Mouse (Mus musculus): ENCODE data around the gene Scand1.

Gene Scand1

DNA sequence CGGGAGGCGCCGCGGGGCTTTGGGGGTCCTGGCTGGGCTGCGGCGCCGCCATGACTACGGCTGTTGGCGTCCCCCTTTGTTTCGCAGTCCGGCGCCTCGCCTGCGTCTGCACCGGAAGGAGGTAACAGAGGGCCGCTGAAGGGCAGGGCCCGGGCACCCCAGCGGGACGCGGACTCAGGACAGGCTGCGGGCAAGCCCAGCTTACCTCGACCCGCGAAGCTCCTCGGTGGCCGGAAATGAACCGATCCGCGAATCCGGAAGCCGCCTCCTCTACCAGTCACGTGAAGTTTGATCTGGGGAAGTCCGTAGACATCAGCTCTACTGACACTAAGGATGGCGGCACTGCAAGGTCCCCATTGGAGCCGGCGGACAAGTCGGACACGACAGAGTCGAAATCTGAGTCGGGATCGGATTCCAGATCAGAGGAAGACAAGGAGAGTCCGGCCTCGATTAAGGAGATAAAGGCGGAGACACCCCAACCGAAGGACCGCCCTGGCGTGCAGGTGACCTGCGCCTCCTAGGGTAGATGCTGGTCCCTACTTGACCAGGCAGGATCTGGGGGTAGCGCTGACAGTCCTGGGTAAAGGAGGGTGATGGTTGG is at the start of gene Scand1, which contains the start of gene Cnbd2:
Gene Scand1, minus strand, starts transcription at position 408 of the 601 bp plus-strand sequence.
Gene Cnbd2, plus strand, starts transcription at position 3 of the 601 bp plus-strand sequence.
- DNase-seq (ENCODE audit: low spot score), result peak; percentile 65

DNA sequence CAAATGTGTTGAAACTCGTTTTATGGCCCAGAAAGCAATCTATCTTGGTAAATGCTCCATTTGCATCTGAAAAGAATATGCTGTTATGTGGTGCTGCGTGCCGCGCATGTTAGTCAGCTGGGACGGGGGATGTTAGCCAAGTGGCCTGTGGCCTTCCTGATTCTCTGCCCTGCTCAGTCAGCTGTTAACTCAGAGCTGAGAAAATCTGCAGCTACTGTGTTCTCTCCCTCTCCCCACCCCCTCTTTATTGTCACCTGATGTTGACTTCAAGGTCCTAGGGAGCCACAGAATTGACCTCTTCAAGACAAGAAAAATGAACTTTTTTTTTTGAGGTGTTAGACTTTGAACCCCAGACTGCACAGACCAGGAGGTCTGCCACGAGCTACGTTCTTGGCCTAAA is 43.5 kb upstream of the Scand1 start:
- no peak for DNase-seq (ENCODE audit: low spot score)

- DNase-seq (ENCODE audit: low spot score), result no peak
Observed at GRCm38 (mm10) chr2:156353265-156353692, 40.8 kb upstream of the Scand1 start.

DNA sequence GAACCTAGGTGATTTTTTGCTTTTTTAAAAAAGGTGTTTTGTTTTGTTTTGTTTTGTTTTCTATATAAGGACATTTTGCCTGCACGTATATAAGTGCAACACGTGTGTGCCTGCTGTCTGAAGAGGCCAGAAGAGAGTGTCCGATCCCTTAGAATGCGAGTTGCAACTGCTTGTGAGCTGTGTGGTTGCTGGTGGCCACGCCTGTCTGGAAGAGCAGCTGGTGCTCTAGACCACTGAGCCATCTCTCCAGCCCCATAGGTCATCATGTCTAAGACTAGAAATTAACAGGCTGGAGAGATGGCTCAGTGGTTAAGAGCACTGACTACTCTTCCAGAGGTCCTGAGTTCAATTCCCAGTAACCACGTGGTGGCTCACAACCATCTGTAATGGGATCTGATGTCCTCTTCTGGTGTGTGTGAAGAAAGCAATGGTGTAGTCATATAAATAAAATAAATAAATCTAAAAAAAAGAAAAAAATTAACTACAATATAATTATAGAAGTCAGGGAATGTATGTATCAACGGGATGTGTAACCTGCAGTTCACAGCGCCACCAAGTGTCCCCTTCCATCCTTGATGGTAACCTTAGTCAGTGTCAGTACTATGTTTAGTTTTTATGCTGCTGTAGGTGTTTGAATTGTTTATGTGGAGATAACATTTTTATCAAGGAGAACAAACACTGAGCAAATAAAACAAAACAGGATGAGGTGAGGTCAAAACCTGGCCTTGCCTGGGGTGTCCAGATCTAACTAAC is 40.1 kb upstream of the Scand1 start:
- no peak for DNase-seq (ENCODE audit: low spot score)

GRCm38 (mm10) chr2:156351243-156351642 is 38.7 kb upstream of the Scand1 start:
- DNase-seq (ENCODE audit: low spot score), result no peak

DNA sequence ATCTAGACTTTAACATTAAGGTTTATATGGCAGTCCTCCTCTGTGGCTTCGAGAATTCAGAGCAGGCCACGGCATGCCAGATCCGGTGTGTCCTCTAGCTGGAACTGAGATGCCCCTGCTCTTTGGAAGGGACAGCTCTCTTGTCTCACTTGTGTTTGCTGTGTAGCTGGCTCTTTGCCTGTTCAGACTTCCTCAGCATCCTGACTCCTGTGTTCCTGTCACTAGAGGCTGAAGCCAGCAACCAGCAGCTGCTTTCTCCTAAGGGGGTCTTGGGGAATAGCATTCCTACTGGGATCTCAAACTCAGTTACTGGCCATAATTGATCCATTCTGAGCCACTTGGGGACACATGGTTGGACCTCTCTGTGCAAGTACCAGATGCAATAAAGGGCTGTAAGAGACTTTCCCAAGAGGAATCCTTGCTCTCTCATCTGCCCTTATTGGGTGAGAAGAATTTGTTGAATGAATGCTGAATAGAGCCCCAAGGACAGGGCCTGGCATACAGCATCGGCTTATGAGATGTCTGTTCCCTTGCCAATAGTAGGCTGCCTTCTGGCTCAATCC is 36.9 kb upstream of the Scand1 start:
- no peak for DNase-seq (ENCODE audit: low spot score)

DNA sequence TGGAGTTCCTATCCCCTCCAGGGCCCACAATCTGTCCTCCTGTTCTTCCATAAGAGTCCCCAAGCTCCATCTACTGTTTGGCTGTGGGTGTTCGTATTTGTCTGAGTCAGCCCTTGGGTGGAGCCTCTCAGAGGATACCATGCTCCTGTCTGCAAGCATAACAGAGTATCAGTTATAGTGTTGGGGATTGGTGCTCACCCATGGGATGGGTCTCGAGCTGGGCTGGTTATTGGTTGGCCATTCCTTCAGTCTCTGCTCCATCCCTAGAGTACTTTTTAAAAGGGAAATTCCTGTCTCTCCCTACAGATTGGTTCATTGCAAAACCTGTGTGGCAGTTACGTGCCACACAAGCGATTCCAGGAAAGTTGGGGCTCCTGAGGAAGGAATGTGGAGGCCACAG is 36.3 kb upstream of the Scand1 start:
- no peak for DNase-seq (ENCODE audit: low spot score)

- peak; percentile 29 for DNase-seq (ENCODE audit: low spot score)
Observed at GRCm38 (mm10) chr2:156344775-156345532, 32.5 kb upstream of the Scand1 start.

- DNase-seq (ENCODE audit: low spot score), result no peak
Observed at GRCm38 (mm10) chr2:156340078-156340477, 27.6 kb upstream of the Scand1 start.

DNA sequence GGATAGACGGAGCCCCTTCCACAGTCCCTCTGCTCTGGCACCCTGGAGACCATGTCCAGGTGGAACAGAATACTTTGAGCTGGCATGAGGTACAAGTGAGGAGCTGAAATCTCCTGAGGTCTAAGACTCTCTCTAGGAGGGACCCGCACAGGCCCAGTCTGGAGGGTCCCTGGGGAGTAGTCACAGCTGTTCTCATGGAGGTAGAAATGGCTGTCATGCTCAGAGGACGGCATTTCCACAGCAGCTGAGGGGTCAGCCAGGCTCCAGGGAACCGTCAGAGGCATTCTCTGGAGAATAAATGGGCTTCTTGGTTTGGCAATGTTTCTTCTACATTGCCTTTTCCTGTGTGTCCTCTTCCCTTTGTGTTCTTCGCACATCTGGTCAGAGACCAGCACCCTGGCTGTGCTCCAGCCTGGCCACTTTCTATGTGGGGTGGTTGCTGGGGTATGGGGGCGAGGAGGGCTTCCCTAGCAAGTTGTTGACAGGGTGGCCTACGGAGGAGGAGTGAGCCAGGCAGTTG is 19.0 kb upstream of the Scand1 start:
- no peak for DNase-seq (ENCODE audit: low spot score)

DNA sequence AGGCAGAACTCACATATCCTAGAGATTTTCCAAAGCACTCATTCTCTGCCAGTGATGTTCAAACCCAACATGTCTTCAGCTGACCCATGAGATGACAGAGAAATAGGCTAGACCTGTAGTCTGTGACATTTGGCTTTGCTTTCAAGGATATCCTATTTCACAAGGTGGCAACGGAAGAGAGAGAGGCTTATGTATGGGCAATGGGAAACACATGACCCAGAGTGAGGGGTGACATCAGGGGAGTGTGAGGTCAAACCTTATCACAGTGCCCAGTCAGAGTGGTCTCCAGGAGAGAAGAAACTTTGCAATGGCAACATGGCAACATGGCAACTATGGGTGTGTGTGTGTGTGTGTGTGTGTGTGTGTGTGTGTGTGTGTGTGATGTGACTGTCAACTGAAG is 18.2 kb upstream of the Scand1 start:
- DNase-seq (ENCODE audit: low spot score), result no peak

- no peak for DNase-seq (ENCODE audit: low spot score)
Observed at GRCm38 (mm10) chr2:156324681-156325080, 12.2 kb upstream of the Scand1 start.

DNA sequence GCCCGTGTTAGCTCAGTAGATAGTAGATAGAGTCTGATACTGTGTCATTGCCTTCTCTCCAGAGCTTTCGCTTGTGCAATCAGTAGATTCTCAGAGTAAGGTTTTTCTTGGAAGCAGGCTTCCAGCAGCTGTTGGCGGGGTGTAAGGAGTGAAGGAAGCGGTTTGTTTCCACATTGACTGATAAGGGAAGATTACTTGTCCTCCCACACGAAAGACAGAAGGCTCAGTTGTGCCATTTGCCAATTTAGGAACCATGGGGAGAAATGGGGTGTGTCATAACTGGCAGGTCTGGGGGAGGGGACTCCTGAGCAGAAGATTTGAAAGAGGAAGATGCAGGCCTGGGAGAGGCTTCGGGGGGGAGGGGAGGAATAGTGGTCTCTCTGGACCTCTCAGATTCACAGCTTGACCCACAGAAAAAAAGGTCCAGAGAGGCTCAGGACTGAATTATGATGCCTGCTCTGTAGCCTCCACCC is 11.6 kb upstream of the Scand1 start:
- no peak for DNase-seq (ENCODE audit: low spot score)

- no peak for DNase-seq (ENCODE audit: low spot score)
Observed at GRCm38 (mm10) chr2:156321538-156321937, 9.0 kb upstream of the Scand1 start.

GRCm38 (mm10) chr2:156318491-156318890 is 6.0 kb upstream of the Scand1 start:
- DNase-seq (ENCODE audit: low spot score), result no peak

DNA sequence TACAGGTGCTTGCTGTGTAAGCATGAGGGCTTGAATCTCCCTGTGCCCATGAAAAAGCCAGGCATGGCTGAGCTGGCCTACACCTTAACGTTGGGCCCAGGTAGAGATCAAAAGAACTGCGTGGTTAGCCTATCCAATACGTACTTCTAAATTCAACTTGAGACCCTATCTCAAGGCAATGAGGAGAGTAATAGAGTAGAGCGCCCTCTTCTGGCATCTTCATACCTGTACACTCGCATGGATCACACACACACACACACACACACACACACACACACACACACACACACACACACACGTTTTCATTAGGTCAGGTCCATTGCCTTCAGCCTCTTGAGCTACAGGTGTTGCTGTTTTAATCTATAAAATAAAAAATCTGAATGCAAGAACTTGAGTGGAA is 2.3 kb upstream of the Scand1 start:
- DNase-seq (ENCODE audit: low spot score), result no peak

DNA sequence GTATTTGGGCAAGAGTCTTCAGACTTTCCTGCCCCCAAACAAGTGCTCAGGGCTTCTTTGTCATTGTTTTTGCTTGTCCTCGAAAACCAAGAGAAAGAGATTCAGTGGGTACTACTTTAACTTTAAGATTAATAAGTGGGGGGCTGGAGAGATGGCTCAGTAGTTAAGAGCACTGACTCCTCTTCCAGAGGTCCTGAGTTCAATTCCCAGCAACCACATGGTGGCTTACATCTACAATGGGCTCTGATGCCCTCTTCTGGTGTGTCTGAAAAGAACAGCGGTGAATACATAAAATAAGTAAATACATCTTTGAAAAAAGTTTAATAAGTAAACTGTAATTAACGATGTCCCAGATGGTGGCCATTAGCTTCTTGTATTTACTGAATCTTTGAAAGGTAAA is 649 bp upstream of the Scand1 start:
- no peak for DNase-seq (ENCODE audit: low spot score)

DNA sequence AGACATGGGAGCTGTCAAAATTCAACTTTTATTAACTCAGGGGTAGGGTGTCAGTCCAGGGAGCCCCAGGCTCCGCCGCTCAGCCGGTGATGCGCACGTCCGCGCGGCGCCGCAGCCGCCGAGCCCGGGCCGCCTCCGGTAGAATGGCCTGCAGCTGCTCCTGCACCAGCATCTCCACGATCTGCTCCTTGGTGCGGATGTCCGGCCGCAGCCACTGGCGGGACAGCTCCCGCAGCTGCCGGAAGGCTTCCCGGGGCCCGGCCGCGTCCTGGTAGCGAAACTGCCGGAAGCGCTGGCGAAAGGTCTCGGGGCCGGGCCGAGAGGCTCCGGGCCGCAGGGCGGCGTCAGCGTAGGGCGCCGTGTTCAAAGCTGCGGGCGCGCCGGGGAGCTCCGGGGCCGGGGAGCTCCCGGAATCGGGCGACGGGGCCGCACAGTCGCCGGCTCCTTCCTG is 638 bp downstream of the Scand1 start:
- DNase-seq (ENCODE audit: low spot score), result peak; percentile 60

- DNase-seq (ENCODE audit: low spot score), result no peak
Observed at GRCm38 (mm10) chr2:156311441-156311840, 1.1 kb downstream of the Scand1 start.

DNA sequence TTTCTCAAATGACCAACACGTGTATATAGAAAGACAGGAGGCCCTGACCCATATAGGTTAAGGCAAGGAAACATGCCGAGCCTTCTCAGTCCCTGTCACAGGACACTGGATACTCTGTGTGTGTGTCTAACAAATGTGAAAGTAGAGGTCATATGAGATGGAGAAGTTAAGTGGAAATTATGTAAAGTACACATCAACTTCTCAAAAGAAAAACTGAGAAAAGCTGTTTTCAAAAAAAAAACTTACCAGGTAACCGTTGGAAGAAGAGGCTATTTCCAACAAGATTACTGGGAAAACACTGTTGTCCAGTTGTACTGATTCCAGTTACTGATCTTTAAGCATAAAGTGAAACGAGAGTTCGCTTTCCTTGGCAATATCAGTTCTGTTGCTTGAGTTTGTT is 1.6 kb downstream of the Scand1 start:
- DNase-seq (ENCODE audit: low spot score), result no peak

DNA sequence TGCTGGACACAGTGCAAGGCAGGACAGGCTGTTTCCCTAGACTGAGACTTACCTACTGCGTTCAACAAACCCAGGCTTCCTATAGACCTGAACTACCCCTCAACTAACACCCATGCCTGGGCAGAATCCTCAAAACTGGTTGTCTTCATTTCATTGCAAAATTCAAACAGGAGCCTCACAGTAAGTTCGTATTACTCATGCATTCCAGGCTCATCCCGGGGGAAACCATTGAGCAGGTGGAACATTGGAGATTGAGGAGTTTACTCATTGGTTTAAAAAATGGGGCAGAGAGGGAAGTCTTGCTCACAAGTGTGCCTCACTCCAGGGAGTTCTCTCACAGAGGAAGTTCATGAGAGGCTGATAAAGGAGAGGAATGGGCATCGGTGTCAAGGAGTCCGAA is 2.0 kb downstream of the Scand1 start:
- DNase-seq (ENCODE audit: low spot score), result no peak

- no peak for DNase-seq (ENCODE audit: low spot score)
Observed at GRCm38 (mm10) chr2:156309948-156310347, 2.6 kb downstream of the Scand1 start.

All from urinary bladder, postnatal 25 days (tissue).